Mouse (Mus musculus): ENCODE measurements around the gene Wwc2. TPM values are rescaled to one million over a fixed set of nuclear protein-coding genes. Genes with fewer than 3 reads are reported as not detected.
"Not testable (repeated sequence)": the region's sequence is repeated elsewhere in the genome, so short reads cannot be mapped to it uniquely, and the experiment has no call there.

The Wwc2 gene
- polyA plus RNA-seq, 1 experiment from 2014 or later = 6.7 TPM

DNA sequence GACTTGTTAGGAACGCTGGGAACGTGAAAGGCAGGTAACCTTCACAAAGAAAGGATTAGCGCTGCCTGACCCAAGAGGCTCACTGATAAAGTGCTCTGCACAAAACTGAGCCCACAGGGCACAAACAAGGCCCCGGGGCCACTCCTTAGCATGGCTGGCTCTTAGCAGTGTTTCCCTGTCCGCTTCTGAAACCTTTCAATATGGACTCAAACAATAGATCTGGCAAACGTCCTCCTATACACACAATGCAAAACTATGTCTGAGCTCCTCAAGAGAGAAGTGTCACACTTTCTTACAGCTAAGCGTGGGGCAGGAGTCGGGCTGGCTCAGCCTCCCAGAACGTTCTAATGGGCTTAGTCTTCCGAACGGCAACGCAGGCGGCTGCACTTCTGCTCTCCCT is 166.5 kb downstream of the Wwc2 start, which contains the start of gene Cldn22:
TSS of gene Cldn22 (plus strand) at position 301 of the 400 bp plus-strand sequence.
- H3K36me3 ChIP-seq = peaks cover 2% of the 10 kb centered on the region
- WGBS = 70% methylated on average over 13 of the region's 13 CpGs
- H3K4me1 ChIP-seq (replicated peaks) = 0 out of 2 replicates have a peak, but pooled peaks cover 5% of the 10 kb centered on the region
- no peak within 1 kb of the TSS for H3K27ac ChIP-seq (replicated peaks)
- no peaks in the 10 kb centered on the region for H3K27me3 ChIP-seq
- no peak within 1 kb of the TSS for H3K9ac ChIP-seq
- ATAC-seq (ENCODE audit: low read depth) = no peak
- no peak within 1 kb of the TSS for H3K4me2 ChIP-seq
- H3K4me3 ChIP-seq = no peak within 1 kb of the TSS
- H3K9me3 ChIP-seq = no peaks in the 10 kb centered on the region

DNA sequence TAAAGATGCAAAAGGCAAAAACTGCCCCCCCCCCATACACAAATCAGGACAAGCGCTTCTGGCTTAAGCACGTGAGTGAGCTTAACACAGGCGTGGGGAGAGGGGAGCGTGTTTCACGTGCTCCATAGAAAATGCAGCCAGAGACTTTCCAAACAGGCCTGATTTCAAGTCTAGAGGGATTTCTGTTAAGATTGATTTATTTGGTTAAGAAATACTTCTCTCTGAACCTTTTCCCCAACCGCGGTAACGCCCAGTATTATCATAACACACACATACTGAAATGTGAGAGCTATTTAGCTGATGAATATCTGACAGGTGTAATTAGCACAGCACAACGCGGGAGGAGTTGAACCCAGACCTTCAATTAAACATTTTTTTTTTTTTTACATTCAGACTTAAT is 166.9 kb downstream of the Wwc2 start:
- no peaks in the 10 kb centered on the region for H3K36me3 ChIP-seq
- H3K4me1 ChIP-seq (replicated peaks) = 0 out of 2 replicates have a peak, but pooled peaks cover 5% of the 10 kb centered on the region
- ATAC-seq (ENCODE audit: low read depth) = no peak
- no peaks in the 10 kb centered on the region for H3K27me3 ChIP-seq
- no peaks in the 10 kb centered on the region for H3K9me3 ChIP-seq
- WGBS = 78% methylated on average over 10 of the region's 10 CpGs
- no peak overlapping the region for H3K4me3 ChIP-seq
- H3K4me2 ChIP-seq = no peak overlapping the region
- no peak overlapping the region for H3K9ac ChIP-seq
- no peak overlapping the region for H3K27ac ChIP-seq (replicated peaks)

DNA sequence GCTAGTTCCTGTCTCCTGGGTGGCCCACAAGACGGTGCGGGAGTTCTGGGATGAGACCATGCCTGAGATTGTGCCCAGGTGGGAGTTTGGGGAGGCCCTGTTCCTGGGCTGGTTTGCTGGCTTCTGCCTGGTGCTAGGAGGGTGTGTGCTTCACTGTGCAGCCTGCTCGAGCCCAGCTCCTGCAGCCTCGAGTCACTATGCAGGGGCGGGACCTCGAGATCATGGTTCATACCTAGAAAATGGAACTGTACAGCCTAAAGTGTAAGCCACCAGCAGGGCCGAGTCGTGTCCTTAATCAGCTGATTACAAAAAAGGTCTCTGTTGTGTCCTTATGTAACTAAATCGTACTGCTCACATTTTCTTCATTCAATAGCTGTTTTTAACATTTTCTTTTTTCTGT is 168.2 kb downstream of the Wwc2 start:
- not testable (repeated sequence) for H3K27me3 ChIP-seq; H3K9ac ChIP-seq; H3K36me3 ChIP-seq; H3K4me3 ChIP-seq; H3K9me3 ChIP-seq; H3K4me2 ChIP-seq; H3K27ac ChIP-seq (replicated peaks); H3K4me1 ChIP-seq (replicated peaks); ATAC-seq (ENCODE audit: low read depth)
- 88% methylated on average over 7 of the region's 9 CpGs for WGBS

DNA sequence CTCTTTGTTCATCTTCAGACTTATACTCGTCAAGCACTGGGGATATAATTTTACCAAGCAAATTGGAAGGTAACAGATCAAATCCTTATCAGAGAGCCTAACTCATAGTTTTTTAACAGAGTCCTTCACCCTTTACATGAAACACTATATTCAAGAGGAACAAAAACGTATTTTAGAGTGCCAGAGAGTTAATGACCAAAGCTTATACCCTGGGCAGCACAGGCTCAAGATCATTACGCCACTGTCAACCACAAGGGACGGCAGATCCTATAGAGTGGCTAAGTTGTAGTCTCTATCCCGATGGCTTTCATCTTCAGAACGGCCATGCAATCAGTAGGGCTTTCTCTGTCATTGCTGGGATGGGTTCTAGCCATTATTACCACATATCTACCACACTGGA is 168.9 kb downstream of the Wwc2 start, which contains the start of gene Cldn24:
TSS of gene Cldn24 (plus strand) at position 301 of the 400 bp plus-strand sequence.
- no peak within 1 kb of the TSS for H3K4me3 ChIP-seq
- H3K9ac ChIP-seq = no peak within 1 kb of the TSS
- 86% methylated on average over 6 of the region's 6 CpGs for WGBS
- ATAC-seq (ENCODE audit: low read depth) = no peak
- no peak within 1 kb of the TSS for H3K27ac ChIP-seq (replicated peaks)
- no peaks in the 10 kb centered on the region for H3K36me3 ChIP-seq
- 0 out of 2 replicates have a peak, but pooled peaks cover 5% of the 10 kb centered on the region for H3K4me1 ChIP-seq (replicated peaks)
- no peak within 1 kb of the TSS for H3K4me2 ChIP-seq
- no peaks in the 10 kb centered on the region for H3K27me3 ChIP-seq
- H3K9me3 ChIP-seq = no peaks in the 10 kb centered on the region

DNA sequence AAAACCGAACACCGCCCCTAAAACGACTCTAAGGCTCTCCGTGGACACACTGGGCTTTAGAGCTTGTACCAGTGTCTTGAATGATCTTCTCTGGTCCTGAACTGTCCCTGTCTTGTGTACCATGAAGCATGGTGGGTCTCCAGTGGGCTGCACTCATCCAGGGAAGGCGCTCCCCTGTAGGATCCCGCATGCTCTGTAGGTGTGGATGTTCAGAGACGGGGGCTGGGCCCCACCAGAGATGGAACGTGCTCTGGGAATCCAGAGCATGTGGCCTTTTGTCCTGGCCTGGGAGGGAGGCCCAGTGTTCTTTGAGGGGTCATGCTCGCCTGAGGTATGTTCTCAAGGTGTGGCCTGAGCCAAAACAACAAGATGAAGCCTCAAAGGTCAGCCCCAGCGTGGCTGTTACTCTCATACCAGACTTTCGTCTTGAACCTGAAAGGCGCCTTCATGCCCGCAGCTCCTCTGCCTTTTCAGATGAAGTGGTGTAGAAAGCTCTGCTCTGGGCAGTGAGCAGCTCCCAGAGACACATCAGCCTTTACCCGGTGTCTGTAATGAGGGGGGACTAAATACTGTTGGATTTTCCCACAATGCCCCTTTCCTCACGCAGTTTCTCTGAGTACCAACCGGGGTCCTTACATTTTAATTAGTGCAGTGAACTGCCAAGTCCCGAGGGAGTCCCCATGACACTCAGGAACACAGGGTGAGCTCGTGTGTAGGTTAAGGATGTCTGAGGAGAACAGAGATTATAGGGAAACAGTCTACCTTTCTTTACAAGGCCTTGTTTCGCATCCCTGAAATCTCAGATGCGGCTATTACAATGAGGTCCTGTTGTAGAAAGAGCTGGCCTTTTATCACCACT is 169.6 kb downstream of the Wwc2 start:
- no peak for ATAC-seq (ENCODE audit: low read depth)
- Histone ChIP-seq H3K4me3 (no peak overlapping the region), H3K9ac (no peak overlapping the region), H3K36me3 (no peaks in the 10 kb centered on the region), H3K9me3 (no peaks in the 10 kb centered on the region), H3K4me1 (replicated peaks) (0 out of 2 replicates have a peak, but pooled peaks cover 5% of the 10 kb centered on the region), H3K27me3 (no peaks in the 10 kb centered on the region), H3K4me2 (no peak overlapping the region), H3K27ac (replicated peaks) (no peak overlapping the region)
- 86% methylated on average over 20 of the region's 20 CpGs for WGBS

DNA sequence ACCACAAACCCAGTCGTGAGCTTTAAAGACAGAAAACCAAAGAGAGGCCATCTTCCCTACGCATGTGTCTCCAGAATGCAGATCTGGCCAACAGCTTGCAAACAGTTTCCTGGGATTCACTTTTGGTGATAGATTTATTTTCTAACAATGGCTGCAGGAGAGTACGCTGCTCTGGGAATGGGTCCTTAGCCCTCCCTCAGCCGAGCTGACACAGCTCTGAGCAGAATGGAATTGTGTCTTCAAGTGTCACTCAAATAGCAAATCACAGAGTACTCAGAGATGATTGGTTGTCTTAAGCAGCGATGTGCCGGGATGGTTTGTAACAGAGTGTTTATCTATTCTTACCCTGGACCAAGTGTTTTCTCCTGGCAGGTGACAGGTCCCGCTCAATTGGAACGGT is 171.7 kb downstream of the Wwc2 start:
- H3K4me3 ChIP-seq = no peak overlapping the region
- ATAC-seq (ENCODE audit: low read depth) = no peak
- WGBS = 91% methylated on average over 8 of the region's 8 CpGs
- H3K27me3 ChIP-seq = no peaks in the 10 kb centered on the region
- H3K4me2 ChIP-seq = no peak overlapping the region
- no peaks in the 10 kb centered on the region for H3K36me3 ChIP-seq
- H3K27ac ChIP-seq (replicated peaks) = no peak overlapping the region
- no peaks in the 10 kb centered on the region for H3K4me1 ChIP-seq (replicated peaks)
- no peaks in the 10 kb centered on the region for H3K9me3 ChIP-seq
- H3K9ac ChIP-seq = no peak overlapping the region

DNA sequence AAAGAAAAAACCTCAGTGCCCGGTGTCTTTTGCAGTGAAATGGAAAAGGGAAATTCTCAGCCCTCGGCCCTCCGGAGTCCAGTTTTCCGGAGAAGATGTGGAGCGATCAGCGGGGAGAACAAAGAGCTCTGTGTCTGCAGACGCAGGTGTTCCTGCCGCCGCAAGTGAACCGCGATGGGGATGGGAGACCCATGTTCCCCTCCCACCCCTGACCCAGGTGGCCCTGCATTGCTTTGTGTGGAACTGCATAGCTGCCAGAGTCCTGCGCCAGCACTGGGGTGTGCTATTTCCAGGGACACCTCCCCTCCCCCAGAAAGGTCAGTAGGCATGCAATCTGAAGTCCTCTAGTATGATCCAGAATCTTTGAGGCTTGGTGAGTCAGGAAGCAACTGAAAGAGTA is 179.5 kb downstream of the Wwc2 start:
- no peaks in the 10 kb centered on the region for H3K27me3 ChIP-seq
- no peak overlapping the region for H3K27ac ChIP-seq (replicated peaks)
- no peak overlapping the region for H3K9ac ChIP-seq
- WGBS = 74% methylated on average over 12 of the region's 12 CpGs
- peaks cover 8% of the 10 kb centered on the region for H3K4me1 ChIP-seq (replicated peaks)
- no peaks in the 10 kb centered on the region for H3K9me3 ChIP-seq
- no peak overlapping the region for H3K4me2 ChIP-seq
- no peaks in the 10 kb centered on the region for H3K36me3 ChIP-seq
- ATAC-seq (ENCODE audit: low read depth) = no peak
- H3K4me3 ChIP-seq = no peak overlapping the region

DNA sequence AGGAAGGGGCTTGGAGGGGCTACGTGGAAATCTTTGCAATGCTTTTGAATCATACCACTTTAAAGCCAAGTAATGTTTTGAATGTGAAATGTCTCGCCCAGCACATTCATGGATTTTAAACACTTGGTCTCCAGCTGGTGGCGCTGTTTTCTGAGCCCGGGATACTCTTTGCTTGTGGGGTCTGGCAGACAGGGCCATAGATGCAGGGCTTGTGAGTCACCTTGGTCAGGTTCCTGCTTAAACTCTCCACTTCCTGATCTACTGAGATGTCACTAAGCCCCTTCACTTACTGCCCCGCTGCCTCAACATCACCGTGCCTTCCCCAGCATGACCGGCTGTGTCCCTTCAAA is 180.1 kb downstream of the Wwc2 start:
- no peak overlapping the region for H3K4me2 ChIP-seq

DNA sequence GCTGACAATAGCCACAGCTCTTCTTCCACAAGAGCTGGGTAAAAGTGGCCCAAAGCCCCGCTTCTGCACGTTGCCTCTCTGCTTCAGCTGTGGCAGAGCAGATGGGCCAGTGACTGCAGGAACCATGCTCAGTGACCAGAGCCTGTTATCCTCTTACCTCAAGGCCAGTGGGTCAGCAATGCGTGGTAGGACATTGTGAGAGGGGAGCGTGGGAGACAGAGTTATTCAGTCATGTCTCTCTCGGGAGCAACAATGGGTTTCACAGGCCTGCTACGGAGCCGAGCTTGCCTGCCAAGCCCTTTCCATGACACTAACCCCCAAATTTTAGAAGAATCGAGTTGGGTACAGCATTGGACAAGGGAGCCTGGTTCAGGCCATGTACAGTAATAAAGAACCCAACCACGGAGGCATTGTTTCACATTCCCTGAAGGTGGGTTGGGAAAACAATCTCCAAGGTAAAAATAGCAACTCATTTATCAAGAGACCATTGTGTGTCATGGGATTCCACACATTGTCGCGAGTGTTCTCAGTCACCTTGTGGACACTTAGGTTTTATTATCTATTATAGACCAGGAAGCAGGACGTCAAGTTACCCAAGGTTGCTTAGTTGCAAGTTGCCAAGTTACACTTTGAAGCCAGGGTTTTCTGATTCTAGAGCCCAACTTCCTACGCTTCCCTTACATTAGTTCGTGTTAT is 180.6 kb downstream of the Wwc2 start:
- 86% methylated on average over 14 of the region's 14 CpGs for WGBS
- Histone ChIP-seq H3K9ac (no peak overlapping the region), H3K4me2 (no peak overlapping the region), H3K4me1 (replicated peaks) (peaks cover 8% of the 10 kb centered on the region), H3K27ac (replicated peaks) (no peak overlapping the region), H3K9me3 (no peaks in the 10 kb centered on the region), H3K4me3 (no peak overlapping the region), H3K36me3 (no peaks in the 10 kb centered on the region), H3K27me3 (no peaks in the 10 kb centered on the region)
- ATAC-seq (ENCODE audit: low read depth) = no peak

More for the DNA sequence above, 180.1 kb downstream of the Wwc2 start:
- no peak for ATAC-seq (ENCODE audit: low read depth)
- Histone ChIP-seq H3K36me3 (no peaks in the 10 kb centered on the region), H3K27ac (replicated peaks) (no peak overlapping the region), H3K4me3 (no peak overlapping the region), H3K27me3 (no peaks in the 10 kb centered on the region), H3K9me3 (no peaks in the 10 kb centered on the region), H3K4me1 (replicated peaks) (peaks cover 8% of the 10 kb centered on the region), H3K9ac (no peak overlapping the region)
- WGBS = 77% methylated on average over 7 of the region's 7 CpGs

DNA sequence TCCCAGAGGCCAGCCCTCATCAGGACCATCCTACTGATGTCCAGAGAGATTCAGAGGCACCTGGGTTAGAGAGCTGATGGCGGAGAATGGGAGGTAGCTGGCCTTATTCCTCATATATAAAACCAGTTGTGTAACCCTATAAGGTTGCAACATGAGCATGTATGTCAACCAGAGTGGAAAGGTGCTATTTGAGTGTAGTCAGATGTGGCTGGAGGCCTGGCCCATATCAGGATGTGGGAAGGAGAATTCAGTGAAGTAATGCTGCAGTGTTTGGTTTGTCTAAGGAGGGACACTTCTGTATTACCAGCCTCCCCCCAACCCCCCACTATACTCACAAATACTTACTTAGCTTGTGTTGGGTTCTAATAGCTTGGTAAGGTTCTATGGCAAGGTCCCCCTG is 186.5 kb downstream of the Wwc2 start:
- Histone ChIP-seq H3K4me1 (replicated peaks) (peaks cover 8% of the 10 kb centered on the region), H3K36me3 (no peaks in the 10 kb centered on the region), H3K4me2 (no peak overlapping the region), H3K9me3 (no peaks in the 10 kb centered on the region), H3K9ac (no peak overlapping the region), H3K27ac (replicated peaks) (no peak overlapping the region), H3K4me3 (no peak overlapping the region), H3K27me3 (no peaks in the 10 kb centered on the region)
- no peak for ATAC-seq (ENCODE audit: low read depth)
- WGBS = 85% methylated on average over 1 of the region's 1 CpGs

DNA sequence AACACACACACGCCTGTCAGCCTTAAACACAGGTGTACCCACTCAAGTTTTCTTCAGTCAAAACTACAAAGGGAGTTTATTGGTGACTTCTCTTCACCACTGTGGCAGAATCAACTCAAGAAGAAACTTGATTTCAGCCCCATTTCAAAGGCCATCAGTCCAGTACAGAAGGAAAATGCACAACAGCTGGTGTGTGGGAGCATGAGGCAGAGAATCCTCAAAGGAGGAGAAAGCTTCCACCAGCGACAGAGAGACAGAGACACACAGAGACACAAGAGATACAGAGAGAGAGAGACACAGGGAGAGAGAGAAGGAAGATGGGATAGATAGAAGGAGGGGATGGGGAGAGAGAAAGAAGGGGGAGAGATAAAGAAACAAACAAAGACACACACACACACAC is 188.4 kb downstream of the Wwc2 start:
- WGBS = 73% methylated on average over 2 of the region's 2 CpGs

DNA sequence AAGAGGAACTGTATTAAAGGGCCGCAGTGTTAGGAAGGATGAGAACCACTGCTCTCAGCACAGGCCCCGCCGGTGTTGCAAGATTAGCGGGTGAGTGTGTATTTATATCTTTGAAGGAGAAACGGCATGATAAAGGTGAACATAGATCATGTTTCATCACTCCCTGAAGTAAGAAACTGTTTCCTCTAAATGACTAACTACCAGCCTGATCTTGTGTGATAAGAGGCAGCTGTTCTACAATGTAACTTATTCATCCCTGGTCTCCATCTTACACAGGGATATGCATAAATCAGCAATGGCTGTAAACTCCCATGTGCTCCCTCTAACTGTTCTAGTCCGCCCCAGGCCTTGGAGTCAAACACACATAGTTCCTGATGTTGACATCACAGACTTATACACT is 191.3 kb downstream of the Wwc2 start:
- no peaks in the 10 kb centered on the region for H3K4me1 ChIP-seq (replicated peaks)
- 89% methylated on average over 6 of the region's 6 CpGs for WGBS
- no peak for ATAC-seq (ENCODE audit: low read depth)

More for the DNA sequence above, 188.4 kb downstream of the Wwc2 start:
- Histone ChIP-seq H3K27ac (replicated peaks) (no peak overlapping the region), H3K4me3 (no peak overlapping the region), H3K36me3 (no peaks in the 10 kb centered on the region), H3K4me2 (no peak overlapping the region), H3K27me3 (no peaks in the 10 kb centered on the region), H3K9me3 (no peaks in the 10 kb centered on the region), H3K9ac (no peak overlapping the region), H3K4me1 (replicated peaks) (peaks cover 8% of the 10 kb centered on the region)
- ATAC-seq (ENCODE audit: low read depth) = no peak

More for the DNA sequence above, 191.3 kb downstream of the Wwc2 start:
- Histone ChIP-seq H3K9ac (no peak overlapping the region), H3K27me3 (no peaks in the 10 kb centered on the region), H3K4me2 (no peak overlapping the region), H3K9me3 (no peaks in the 10 kb centered on the region; the same call in 1 of the 2 replicates), H3K4me3 (no peak overlapping the region), H3K27ac (replicated peaks) (no peak overlapping the region), H3K36me3 (no peaks in the 10 kb centered on the region)

Measured in neural tube, embryonic 13.5 days (tissue).